Mouse (Mus musculus) right cerebral cortex, postnatal 25 days (tissue): Measurements from ENCODE around the gene Tarsl2.

Source experiments
- DNase-seq: peaks from one replicate; pipeline ENCODE4 v3.0.0; 2022

Gene Tarsl2

DNA sequence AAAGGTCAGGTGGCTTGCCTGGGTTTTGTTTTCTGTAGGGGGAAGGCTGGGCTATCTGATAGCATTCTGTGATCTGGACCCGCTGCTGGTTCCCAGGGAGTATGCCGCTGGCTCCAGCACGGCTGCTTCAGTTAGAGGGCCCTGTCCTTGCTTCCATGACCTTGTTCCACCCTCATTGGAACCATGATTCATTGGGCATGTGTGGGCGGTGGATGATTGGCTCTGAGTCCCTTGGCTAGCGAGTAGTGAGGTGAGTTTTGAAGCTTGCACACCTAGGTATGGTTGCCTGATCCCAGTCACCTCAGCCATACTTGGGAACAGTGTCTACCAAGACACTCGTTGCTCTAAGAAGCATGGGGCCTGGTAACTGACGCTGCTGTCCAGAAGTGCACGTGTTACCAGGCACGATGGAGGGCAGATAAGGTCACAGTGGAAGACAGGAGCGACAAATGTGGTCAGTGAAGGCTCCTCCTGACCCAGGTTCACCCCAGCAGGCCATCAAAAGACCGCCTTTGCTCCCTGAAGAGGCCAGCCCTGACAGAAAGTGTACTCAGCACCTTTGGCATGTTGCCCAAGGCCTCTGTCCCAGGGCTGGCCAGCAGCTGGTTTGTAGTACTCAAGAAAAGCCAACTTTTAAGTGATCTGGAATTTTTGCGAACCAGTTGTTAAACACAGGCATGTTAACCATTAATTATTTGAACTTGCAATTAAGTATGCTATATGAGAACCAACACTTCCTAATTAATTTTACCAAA is 92.8 kb downstream of the Tarsl2 start:
- no peak for DNase-seq
